ENCODE assay signal across 1 mouse cellular context in genomic region chr10:120257231-120257630, GRCm38 (mm10).
TF ChIP-seq lines count a peak whose summit lies in the region.

No protein-coding gene starts in this region.

TF ChIP-seq in MEL, 35 proteins besides CTCF, POLR2A, EP300 and RAD21 (continued from another document):
- no peak for TF ChIP-seq BHLHE40 (IDR thresholded peaks at IDR 0.05; ENCODE audit: borderline replicate concordance, low read depth, low read length)
- no peak for TF ChIP-seq MAFK (IDR thresholded peaks at IDR 0.05; ENCODE audit: borderline replicate concordance, low read depth, low read length)
- no peak for TF ChIP-seq ZNF384 (IDR thresholded peaks at IDR 0.05; ENCODE audit: low read depth, low read length)
- TF ChIP-seq MXI1 (IDR thresholded peaks at IDR 0.05; ENCODE audit: low read depth, low read length), result no peak
- no peak for TF ChIP-seq NRF1 (IDR thresholded peaks at IDR 0.05; ENCODE audit: insufficient read depth, low read depth, low read length, poor library complexity, severe bottlenecking)
